Mouse (Mus musculus) ES-E14 (cell line): Measurements from ENCODE around the gene Krcc1.

Source experiments
- HCFC1 ChIP-seq: IDR thresholded peaks from 2 replicates; pipeline ENCODE4 v1.6.1; 2012; ENCODE audit warnings: low read length, inconsistent platforms, borderline replicate concordance; ENCODE audit not compliant: insufficient read depth
- MAFK ChIP-seq: IDR thresholded peaks from 2 replicates; pipeline ENCODE4 v1.6.1; 2014; ENCODE audit warnings: mild to moderate bottlenecking, low read depth, low read length, inconsistent platforms; ENCODE audit not compliant: insufficient read depth
- ZNF384 ChIP-seq: IDR thresholded peaks from 2 replicates; pipeline ENCODE4 v1.6.1; 2012; ENCODE audit warnings: low read depth, low read length, inconsistent platforms

GRCm38 (mm10) chr6:71227157-71227770 is 44.2 kb upstream of the Krcc1 start:
- no peak for TF ChIP-seq MAFK
- no peak for TF ChIP-seq HCFC1
- TF ChIP-seq ZNF384 = no peak
